Mouse (Mus musculus): ENCODE measurements around the gene Aktip.

Gene Aktip

GRCm38 (mm10) chr8:91190816-91191340, 8.9 kb downstream of the Aktip start:
- peak; percentile 43 to 72 for DNase-seq (ENCODE audit: low spot score in 2 of 2)

DNA sequence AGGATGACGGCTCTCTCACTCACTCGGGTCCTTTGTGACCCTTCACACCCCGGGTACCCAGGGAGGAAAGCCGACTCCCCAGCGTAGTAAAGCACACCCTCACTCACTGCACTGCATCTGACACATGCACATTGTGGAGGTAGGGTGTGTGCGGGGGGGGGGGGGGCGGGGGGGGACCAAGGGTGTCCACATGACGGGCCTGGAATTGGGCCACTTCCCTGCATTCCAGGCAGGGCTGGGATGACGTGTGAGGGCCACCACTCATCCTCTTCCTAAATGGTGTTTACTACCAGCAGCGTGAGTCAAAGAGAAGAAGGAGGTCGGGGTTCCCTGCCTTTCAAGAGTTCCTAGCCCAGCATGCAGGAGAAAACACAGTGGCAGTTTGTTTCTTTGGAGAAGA, 11.6 kb downstream of the Aktip start:
- no peak for DNase-seq (ENCODE audit: low spot score in 2 of 2)

GRCm38 (mm10) chr8:91186372-91186771, 13.4 kb downstream of the Aktip start:
- no peak for DNase-seq (ENCODE audit: low spot score in 2 of 2)

DNA sequence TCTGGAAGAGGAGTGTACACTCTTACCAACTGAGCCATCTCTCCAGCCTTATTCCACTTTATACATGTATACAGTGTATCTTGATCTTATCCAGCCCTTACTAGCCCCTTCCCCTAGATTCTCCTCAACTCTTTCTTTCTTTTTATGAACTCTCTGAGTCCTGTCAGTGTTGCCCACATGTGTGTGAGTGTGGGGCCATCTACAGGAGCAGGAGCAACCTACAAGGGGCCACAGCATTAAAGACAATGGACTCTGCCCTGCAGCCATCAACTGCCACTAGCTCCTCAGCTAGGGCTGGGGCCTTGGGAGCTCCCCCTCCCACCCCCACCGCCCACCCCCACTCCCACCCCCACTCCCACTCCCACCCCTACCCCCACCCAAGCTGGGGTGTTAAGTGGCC, 22.1 kb downstream of the Aktip start:
- no peak for DNase-seq (ENCODE audit: low spot score in 2 of 2)

DNA sequence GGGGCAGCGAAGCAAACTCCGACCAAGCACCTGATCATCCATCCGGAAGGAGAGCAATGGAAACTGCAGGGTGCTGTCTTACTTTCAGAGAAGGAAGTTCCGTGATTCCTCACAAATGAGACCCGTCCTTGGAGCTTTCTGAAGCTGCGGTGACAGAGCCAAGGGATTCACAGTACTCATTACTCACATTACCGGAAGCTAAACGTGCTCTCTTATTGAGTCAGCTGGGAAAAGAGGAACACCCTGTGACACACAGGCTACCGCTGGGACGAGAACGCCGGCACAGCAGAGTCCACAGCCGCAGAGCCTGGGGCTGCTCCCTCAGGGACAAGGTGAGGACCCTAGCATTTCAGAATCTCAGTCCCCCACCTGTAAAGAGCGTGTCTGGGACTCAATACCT, 23.6 kb downstream of the Aktip start:
- DNase-seq (ENCODE audit: low spot score in 2 of 2) = no peak

DNA sequence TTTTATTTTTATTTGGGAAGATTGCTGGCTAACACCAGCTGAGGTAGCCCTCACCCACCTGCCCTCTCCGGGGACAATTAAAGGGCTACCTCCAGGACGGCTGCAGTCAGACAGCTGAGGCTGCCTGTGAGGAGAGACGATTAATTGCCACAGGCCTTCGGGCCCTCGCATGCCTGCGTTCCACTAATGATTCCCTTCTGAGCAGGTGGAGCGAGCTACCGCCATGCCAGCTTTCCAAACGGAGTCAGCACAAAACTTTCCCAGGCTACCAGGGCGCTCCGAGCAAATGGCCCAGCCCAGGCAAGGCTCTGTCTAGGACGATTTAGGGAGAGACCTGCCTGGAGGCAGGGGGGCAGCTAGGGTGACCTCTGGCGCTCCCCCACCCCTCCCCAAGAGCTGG, 28.2 kb downstream of the Aktip start:
- no peak for DNase-seq (ENCODE audit: low spot score in 2 of 2)

- DNase-seq (ENCODE audit: low spot score in 2 of 2) = peak; percentile 13 to 45
These were observed 28.9 kb downstream of the Aktip start for GRCm38 (mm10) chr8:91170914-91171313.

- no peak for DNase-seq (ENCODE audit: low spot score in 2 of 2)
These were observed 29.6 kb downstream of the Aktip start for GRCm38 (mm10) chr8:91170152-91170551.

GRCm38 (mm10) chr8:91159959-91160800, 39.6 kb downstream of the Aktip start:
- DNase-seq (ENCODE audit: low spot score in 2 of 2) = no peak

GRCm38 (mm10) chr8:91158617-91159016, 41.2 kb downstream of the Aktip start:
- DNase-seq (ENCODE audit: low spot score in 2 of 2) = no peak

DNA sequence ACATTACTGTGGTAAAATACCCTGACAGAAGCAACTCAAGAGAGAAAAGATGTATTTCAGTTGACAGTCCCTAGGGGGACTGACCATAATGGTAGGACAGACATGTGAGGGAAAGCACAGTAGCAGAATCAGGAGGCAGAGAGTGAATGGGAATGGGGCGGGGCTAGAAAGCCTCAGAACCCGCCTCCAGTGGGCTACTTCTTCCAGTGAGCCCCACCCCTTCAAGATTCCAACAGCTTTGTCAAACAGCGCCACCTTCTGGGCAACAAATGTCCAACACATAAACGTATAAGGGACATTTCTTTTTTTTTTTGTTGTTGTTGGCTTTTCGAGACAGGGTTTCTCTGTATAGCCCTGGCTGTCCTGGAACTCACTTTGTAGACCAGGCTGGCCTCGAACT, 45.2 kb downstream of the Aktip start:
- no peak for DNase-seq (ENCODE audit: low spot score in 2 of 2)

GRCm38 (mm10) chr8:91153831-91154230, 45.9 kb downstream of the Aktip start:
- DNase-seq (ENCODE audit: low spot score in 2 of 2) = no peak

- DNase-seq (ENCODE audit: low spot score in 2 of 2) = no peak
These were observed 48.2 kb downstream of the Aktip start for GRCm38 (mm10) chr8:91151531-91151930.

DNA sequence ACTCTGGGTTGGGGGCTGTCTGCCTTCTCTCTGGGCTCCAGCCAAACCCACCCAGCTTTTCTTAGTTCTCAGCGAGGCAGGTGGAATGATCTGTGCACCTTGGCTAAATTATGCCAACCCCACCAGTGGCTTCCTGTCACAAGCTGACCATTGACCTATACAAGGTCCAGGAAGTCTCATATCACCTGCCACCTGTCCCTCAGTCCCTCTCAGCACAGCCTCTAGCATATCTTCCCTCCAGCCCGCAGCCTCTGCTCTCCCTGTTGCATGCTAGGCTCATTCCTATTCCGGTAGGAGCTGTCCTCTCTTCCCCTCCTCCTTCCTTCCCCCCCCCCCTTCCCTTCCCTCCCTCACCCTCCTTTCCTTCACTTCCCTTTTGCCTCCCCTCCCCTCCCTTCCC, 50.5 kb downstream of the Aktip start:
- no peak for DNase-seq (ENCODE audit: low spot score in 2 of 2)

DNA sequence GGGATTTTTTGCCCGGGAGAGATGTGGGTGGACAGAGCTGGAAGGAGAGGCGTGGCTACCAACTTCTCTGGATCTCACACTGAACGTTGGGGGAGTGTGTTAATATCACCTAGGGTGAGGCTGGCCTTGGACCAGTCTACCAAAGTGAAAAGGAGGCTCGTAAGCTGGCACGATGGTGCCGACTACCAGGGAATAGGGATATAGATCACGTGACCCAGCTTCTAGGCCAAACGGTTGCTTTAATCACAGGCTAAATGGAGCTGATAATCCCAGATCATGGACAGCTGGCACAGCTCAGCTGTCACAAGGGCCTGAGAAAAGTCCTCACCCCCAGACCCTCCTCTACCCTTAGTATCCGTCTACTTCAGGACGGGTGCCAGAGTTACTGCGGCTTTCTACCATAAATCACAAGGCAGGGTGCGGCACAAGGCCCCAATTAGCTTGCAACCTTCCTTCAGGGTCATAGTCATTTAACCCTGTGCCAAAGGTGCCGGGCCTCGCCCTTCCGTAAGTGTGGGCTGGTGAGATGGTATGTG, 51.1 kb downstream of the Aktip start:
- DNase-seq (ENCODE audit: low spot score in 2 of 2) = no peak

DNA sequence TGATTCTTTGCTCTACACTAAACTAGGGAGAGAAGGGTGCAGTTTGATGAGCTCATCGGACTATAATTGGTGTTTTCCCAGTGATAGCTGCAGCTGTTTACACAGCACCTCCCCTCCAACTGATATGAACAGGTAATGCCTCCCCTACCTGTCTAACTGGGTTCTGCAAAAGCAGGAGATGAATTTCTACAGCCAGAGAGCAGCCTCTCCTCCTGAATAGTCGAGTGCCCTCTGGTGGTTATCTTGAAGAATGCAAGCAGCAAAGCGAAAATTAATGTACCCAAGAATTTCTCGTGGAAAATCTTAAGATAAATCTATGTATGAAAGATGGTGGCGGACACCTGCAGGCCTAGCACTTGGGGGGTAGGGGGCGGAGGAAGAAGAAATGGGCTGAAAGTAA, 52.1 kb downstream of the Aktip start:
- DNase-seq (ENCODE audit: low spot score in 2 of 2) = peak; percentile 55 to 71

DNA sequence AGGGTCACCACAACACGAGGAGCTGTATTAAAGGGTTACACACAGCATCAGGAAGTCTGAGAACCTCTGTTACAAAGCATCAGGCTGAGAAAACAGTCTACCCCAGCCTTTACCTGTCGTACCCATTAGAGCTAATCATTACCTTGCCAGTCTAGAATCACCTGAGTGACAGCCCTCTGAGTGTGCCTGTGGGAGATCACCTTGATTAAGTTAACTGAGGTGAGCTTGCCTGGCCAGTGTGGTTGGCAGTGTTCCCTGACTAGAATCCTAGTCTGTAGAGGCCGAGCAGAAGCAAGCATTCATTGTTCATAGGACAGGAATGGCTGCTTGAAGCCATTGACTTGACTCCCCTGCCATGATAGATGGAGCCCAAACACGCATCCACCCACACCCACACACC, 58.9 kb downstream of the Aktip start:
- DNase-seq (ENCODE audit: low spot score in 2 of 2) = no peak

GRCm38 (mm10) chr8:91135308-91136181, 64.2 kb downstream of the Aktip start:
- DNase-seq (ENCODE audit: low spot score in 2 of 2) = no peak

GRCm38 (mm10) chr8:91134659-91135058, 65.1 kb downstream of the Aktip start:
- no peak for DNase-seq (ENCODE audit: low spot score in 2 of 2)

DNA sequence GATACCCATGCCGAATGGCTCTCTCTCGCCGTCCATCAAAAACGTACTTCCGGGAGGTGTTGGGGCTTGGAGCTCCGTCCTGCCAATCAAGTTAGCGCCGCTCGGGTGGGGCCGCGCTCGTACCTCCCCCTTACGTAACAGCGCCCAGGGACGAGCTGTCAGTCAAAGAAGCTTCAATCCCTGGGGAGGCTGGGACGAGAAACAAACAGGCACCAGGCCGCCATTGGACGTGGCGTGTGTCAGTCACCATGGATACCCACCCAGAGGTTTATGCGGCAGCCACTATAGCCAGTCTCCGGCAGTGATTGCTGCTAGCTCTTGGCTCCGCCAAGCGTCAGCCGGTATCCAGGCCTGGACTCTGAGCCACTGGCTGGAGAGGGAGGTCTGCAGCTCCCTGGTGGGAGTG, 65.7 kb downstream of the Aktip start:
- peak; percentile 100 for DNase-seq (ENCODE audit: low spot score in 2 of 2)

DNA sequence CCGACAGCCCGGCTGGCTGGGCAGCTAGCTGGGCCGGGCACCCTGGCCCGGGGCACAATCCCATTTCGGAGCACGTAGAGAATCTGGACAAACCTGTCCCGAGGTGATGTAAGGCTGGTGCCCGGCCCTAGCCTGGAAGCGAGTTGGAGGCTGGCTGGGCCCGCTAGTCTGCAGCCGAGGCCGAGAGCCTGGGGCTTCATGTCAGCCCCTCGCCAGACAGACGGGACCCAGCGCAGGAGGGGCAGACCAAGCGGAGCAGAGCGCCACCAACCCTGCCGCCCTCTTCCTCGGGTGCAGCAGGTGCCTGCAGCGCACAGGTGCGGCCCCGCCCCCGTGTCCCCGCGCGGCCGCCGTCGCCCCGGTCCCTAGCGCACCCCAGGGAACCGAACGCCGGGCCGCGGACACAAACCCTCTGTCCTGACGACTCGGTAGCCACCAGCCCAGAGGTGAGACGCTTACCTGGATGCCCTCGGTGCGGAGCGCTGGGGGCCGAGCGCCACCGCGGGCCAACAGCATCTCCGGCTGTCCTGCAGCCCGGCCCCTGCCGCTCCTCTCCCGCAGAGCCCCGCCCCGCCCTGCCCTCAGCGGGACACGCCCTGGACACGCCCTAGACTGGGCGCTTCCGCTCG, 66.2 kb downstream of the Aktip start:
- no peak for DNase-seq (ENCODE audit: low spot score in 2 of 2)

GRCm38 (mm10) chr8:91132731-91133130, 67.0 kb downstream of the Aktip start:
- no peak for DNase-seq (ENCODE audit: low spot score in 2 of 2)
